Mouse (Mus musculus) MEL (cell line): ENCODE data around the gene Nkpd1. TPM values are rescaled to one million over a fixed set of nuclear protein-coding genes. Genes with fewer than 3 reads are reported as not detected.

Experiments
- DNase-seq: peaks from one replicate; pipeline ENCODE4 v3.0.0; 2011; ENCODE audit warnings: low read depth, low spot score
- H3K27ac ChIP-seq: 2 replicates; pipeline ENCODE4 v1.5.1; 2012; ENCODE audit warnings: low read depth, mild to moderate bottlenecking, control low read depth, low read length, moderate library complexity; ENCODE audit not compliant: control insufficient read depth
- H3K27me3 ChIP-seq, 2 experiments: fragments of 150-350 bp in 1 of 2; sonication (generic) in 1 of 2; 2 replicates each; pipeline ENCODE4 v1.6.1; 2012; ENCODE audit warnings: low read length in 2 of 2, mild to moderate bottlenecking in 2 of 2, improper control_type of control experiment in 1 of 2, moderate library complexity in 1 of 2; ENCODE audit not compliant: insufficient read depth in 2 of 2, control insufficient read depth in 1 of 2
- H3K36me3 ChIP-seq, 2 experiments: 2 replicates each; pipeline ENCODE4 v1.6.1; 2012 to 2014; ENCODE audit warnings: low read length in 2 of 2, improper control_type of control experiment in 1 of 2, inconsistent platforms in 1 of 2, mild to moderate bottlenecking in 1 of 2; ENCODE audit not compliant: insufficient read depth in 2 of 2, control insufficient read depth in 1 of 2
- H3K4me1 ChIP-seq, 2 experiments: fragments of 150-350 bp in 1 of 2; sonication (generic) in 1 of 2; 2 replicates each; pipeline ENCODE4 v1.6.1; 2012; ENCODE audit warnings: low read length in 2 of 2, improper control_type of control experiment in 1 of 2, mild to moderate bottlenecking in 1 of 2; ENCODE audit not compliant: insufficient read depth in 2 of 2, control insufficient read depth in 1 of 2
- H3K4me3 ChIP-seq, 2 experiments: fragments of 150-350 bp in 1 of 2; sonication (generic) in 1 of 2; 2 replicates each; pipeline ENCODE4 v1.5.1; 2012; ENCODE audit warnings: low read depth in 2 of 2, low read length in 2 of 2, mild to moderate bottlenecking in 2 of 2, moderate library complexity in 2 of 2, control low read depth in 1 of 2, improper control_type of control experiment in 1 of 2; ENCODE audit not compliant: control insufficient read depth in 1 of 2, insufficient read depth in 1 of 2
- H3K79me2 ChIP-seq: 2 replicates; pipeline ENCODE4 v1.6.1; 2012; ENCODE audit warnings: mild to moderate bottlenecking, low read length, moderate library complexity; ENCODE audit not compliant: control insufficient read depth, poor library complexity, insufficient read depth
- H3K9ac ChIP-seq: 2 replicates; pipeline ENCODE4 v1.6.1; 2012; ENCODE audit warnings: low read depth, mild to moderate bottlenecking, control low read depth, low read length, moderate library complexity; ENCODE audit not compliant: control insufficient read depth, poor library complexity, severe bottlenecking
- H3K9me3 ChIP-seq: fragments of 150-350 bp; sonication (generic); replicated peaks from 2 replicates; pipeline ENCODE4 v1.6.1; 2012; ENCODE audit warnings: mild to moderate bottlenecking, low read length, improper control_type of control experiment, moderate library complexity; ENCODE audit not compliant: insufficient read depth
- BHLHE40 ChIP-seq: IDR thresholded peaks from 2 replicates; pipeline ENCODE4 v1.6.1; 2012; ENCODE audit warnings: low read depth, mild to moderate bottlenecking, inconsistent platforms, low read length, improper control_type of control experiment, borderline replicate concordance
- CHD1 ChIP-seq: IDR thresholded peaks from 2 replicates; pipeline ENCODE4 v1.6.1; 2012; ENCODE audit warnings: low read depth, mild to moderate bottlenecking, inconsistent platforms, low read length, improper control_type of control experiment
- CTCF ChIP-seq, 3 experiments: IDR thresholded peaks in 2 of 3; conservative IDR thresholded peaks in 1 of 3; 2 replicates each; pipeline ENCODE4 v1.5.1; 2011 to 2012; ENCODE audit warnings: low read length in 3 of 3, low read depth in 2 of 3, mild to moderate bottlenecking in 2 of 3, improper control_type of control experiment in 1 of 3, inconsistent platforms in 1 of 3, mixed read lengths in 1 of 3, moderate library complexity in 1 of 3; ENCODE audit not compliant: control insufficient read depth in 1 of 3, insufficient read depth in 1 of 3, poor library complexity in 1 of 3, severe bottlenecking in 1 of 3
- E2F4 ChIP-seq: IDR thresholded peaks from 2 replicates; pipeline ENCODE4 v1.6.1; 2011; ENCODE audit warnings: low read depth, low read length, improper control_type of control experiment, borderline replicate concordance
- ELF1 ChIP-seq: IDR thresholded peaks from 2 replicates; pipeline ENCODE4 v1.6.1; 2014; ENCODE audit warnings: low read depth, mild to moderate bottlenecking, inconsistent platforms, low read length, improper control_type of control experiment, moderate library complexity
- EP300 ChIP-seq, 2 experiments: IDR thresholded peaks; 2 replicates each; pipeline ENCODE4 v1.6.1; 2011; ENCODE audit warnings: improper control_type of control experiment in 2 of 2, low read length in 2 of 2, low read depth in 1 of 2, mild to moderate bottlenecking in 1 of 2
- ETS1 ChIP-seq: IDR thresholded peaks from 2 replicates; pipeline ENCODE4 v1.6.1; 2012; ENCODE audit warnings: low read depth, mild to moderate bottlenecking, inconsistent platforms, low read length, improper control_type of control experiment, moderate library complexity
- GABPA ChIP-seq: IDR thresholded peaks from 2 replicates; pipeline ENCODE4 v1.6.1; 2012; ENCODE audit warnings: low read depth, mild to moderate bottlenecking, inconsistent platforms, low read length, improper control_type of control experiment, moderate library complexity
- GATA1 ChIP-seq: IDR thresholded peaks from 2 replicates; pipeline ENCODE4 v1.6.1; 2011; ENCODE audit warnings: low read depth, low read length, improper control_type of control experiment
- HCFC1 ChIP-seq: IDR thresholded peaks from 2 replicates; pipeline ENCODE4 v1.6.1; 2012; ENCODE audit warnings: low read depth, mild to moderate bottlenecking, inconsistent platforms, low read length, improper control_type of control experiment, moderate library complexity
- JUND ChIP-seq: IDR thresholded peaks from 2 replicates; pipeline ENCODE4 v1.6.1; 2011; ENCODE audit warnings: low read depth, mild to moderate bottlenecking, improper control_type of control experiment, low read length
- KAT2A ChIP-seq: conservative IDR thresholded peaks from 2 replicates; pipeline ENCODE4 v1.6.1; 2012; ENCODE audit warnings: low read depth, low read length, improper control_type of control experiment, inconsistent platforms
- MAFK ChIP-seq: IDR thresholded peaks from 2 replicates; pipeline ENCODE4 v1.6.1; 2011; ENCODE audit warnings: low read depth, mild to moderate bottlenecking, low read length, improper control_type of control experiment, borderline replicate concordance
- MAZ ChIP-seq: IDR thresholded peaks from 2 replicates; pipeline ENCODE4 v1.6.1; 2012; ENCODE audit warnings: low read depth, mild to moderate bottlenecking, inconsistent platforms, low read length, improper control_type of control experiment
- MEF2A ChIP-seq: IDR thresholded peaks from 2 replicates; pipeline ENCODE4 v1.6.1; 2014; ENCODE audit warnings: low read depth, mild to moderate bottlenecking, inconsistent platforms, low read length, improper control_type of control experiment; ENCODE audit not compliant: poor library complexity, insufficient replicate concordance, severe bottlenecking; ENCODE audit errors: extremely low read depth
- MXI1 ChIP-seq: IDR thresholded peaks from 2 replicates; pipeline ENCODE4 v1.6.1; 2011; ENCODE audit warnings: mild to moderate bottlenecking, low read depth, low read length, improper control_type of control experiment
- MYC ChIP-seq: IDR thresholded peaks from 2 replicates; pipeline ENCODE4 v1.6.1; 2011; ENCODE audit warnings: low read depth, mild to moderate bottlenecking, low read length, improper control_type of control experiment, moderate library complexity
- NELFE ChIP-seq: IDR thresholded peaks from 2 replicates; pipeline ENCODE4 v1.6.1; 2011; ENCODE audit warnings: low read depth, low read length, improper control_type of control experiment
- NRF1 ChIP-seq: IDR thresholded peaks from 2 replicates; pipeline ENCODE4 v1.6.1; 2014; ENCODE audit warnings: low read depth, mild to moderate bottlenecking, inconsistent platforms, low read length, improper control_type of control experiment, moderate library complexity; ENCODE audit not compliant: poor library complexity, insufficient read depth, severe bottlenecking
- POLR2A ChIP-seq, 2 experiments: IDR thresholded peaks; 2 replicates each; pipeline ENCODE4 v1.6.1; 2011 to 2012; ENCODE audit warnings: low read length in 2 of 2, mild to moderate bottlenecking in 2 of 2, control low read depth in 1 of 2, improper control_type of control experiment in 1 of 2, low read depth in 1 of 2, moderate library complexity in 1 of 2; ENCODE audit not compliant: control insufficient read depth in 1 of 2, insufficient read depth in 1 of 2, poor library complexity in 1 of 2
- POLR2AphosphoS2 ChIP-seq: IDR thresholded peaks from 2 replicates; pipeline ENCODE4 v1.6.1; 2011; ENCODE audit warnings: low read length, improper control_type of control experiment
- POLR2AphosphoS5 ChIP-seq: IDR thresholded peaks from 2 replicates; pipeline ENCODE4 v1.6.1; 2012; ENCODE audit warnings: low read depth, borderline replicate concordance, mild to moderate bottlenecking, inconsistent platforms, low read length, moderate library complexity, mixed read lengths
- RAD21 ChIP-seq: IDR thresholded peaks from 2 replicates; pipeline ENCODE4 v1.6.1; 2011; ENCODE audit warnings: mild to moderate bottlenecking, low read depth, low read length, improper control_type of control experiment
- RCOR1 ChIP-seq: IDR thresholded peaks from 2 replicates; pipeline ENCODE4 v1.6.1; 2012; ENCODE audit warnings: low read depth, mild to moderate bottlenecking, inconsistent platforms, low read length, improper control_type of control experiment
- SIN3A ChIP-seq: IDR thresholded peaks from 2 replicates; pipeline ENCODE4 v1.6.1; 2012; ENCODE audit warnings: low read length, improper control_type of control experiment, inconsistent platforms
- SMC3 ChIP-seq: IDR thresholded peaks from 2 replicates; pipeline ENCODE4 v1.6.1; 2011; ENCODE audit warnings: low read depth, low read length, improper control_type of control experiment
- TAL1 ChIP-seq: IDR thresholded peaks from 2 replicates; pipeline ENCODE4 v1.6.1; 2012; ENCODE audit warnings: mild to moderate bottlenecking, inconsistent platforms, low read length, moderate library complexity, mixed read lengths
- TBP ChIP-seq: IDR thresholded peaks from 2 replicates; pipeline ENCODE4 v1.8.0; 2011; ENCODE audit warnings: low read depth, low read length, improper control_type of control experiment
- UBTF ChIP-seq: IDR thresholded peaks from 2 replicates; pipeline ENCODE4 v1.6.1; 2012; ENCODE audit warnings: low read depth, mild to moderate bottlenecking, inconsistent platforms, low read length, improper control_type of control experiment, moderate library complexity, borderline replicate concordance; ENCODE audit not compliant: insufficient read depth
- USF2 ChIP-seq, 2 experiments: IDR thresholded peaks; 2 replicates each; pipeline ENCODE4 v1.6.1; 2011 to 2012; ENCODE audit warnings: improper control_type of control experiment in 2 of 2, low read length in 2 of 2, borderline replicate concordance in 1 of 2, inconsistent platforms in 1 of 2, low read depth in 1 of 2, mild to moderate bottlenecking in 1 of 2; ENCODE audit not compliant: insufficient read depth in 1 of 2
- ZC3H11A ChIP-seq: IDR thresholded peaks from 2 replicates; pipeline ENCODE4 v1.6.1; 2012; ENCODE audit warnings: low read depth, mild to moderate bottlenecking, inconsistent platforms, low read length, improper control_type of control experiment
- ZKSCAN1 ChIP-seq: IDR thresholded peaks from 2 replicates; pipeline ENCODE4 v1.6.1; 2012; ENCODE audit warnings: low read depth, mild to moderate bottlenecking, inconsistent platforms, low read length, improper control_type of control experiment, moderate library complexity
- ZMIZ1 ChIP-seq: IDR thresholded peaks from 2 replicates; pipeline ENCODE4 v1.6.1; 2012; ENCODE audit warnings: low read depth, mild to moderate bottlenecking, inconsistent platforms, low read length, improper control_type of control experiment, moderate library complexity
- ZNF384 ChIP-seq: IDR thresholded peaks from 2 replicates; pipeline ENCODE4 v1.6.1; 2012; ENCODE audit warnings: low read depth, mild to moderate bottlenecking, inconsistent platforms, low read length, improper control_type of control experiment
- polyA plus RNA-seq, 2 experiments: library from polyadenylated mRNA; stranded (reverse) in 1 of 2; unstranded in 1 of 2; fragments of >175 nt in 1 of 2; fragments of >200 nt in 1 of 2; gene quantifications; 2 replicates each; pipeline versions ENCODE4 v1.2.1 to v1.2.4; 2012; ENCODE audit warnings: low replicate concordance in 2 of 2, low read depth in 1 of 2; ENCODE audit not compliant: insufficient read length in 2 of 2, insufficient read depth in 1 of 2, missing spikeins in 1 of 2
- total RNA-seq: library from RNA; depleted of rRNA; stranded (reverse); fragments of 300-350 nt; gene quantifications from 2 replicates; pipeline ENCODE4 v1.2.3, GENCODE M21; 2012

Gene Nkpd1
- total and polyA plus RNA-seq, 3 experiments = 0.33 to 0.35 TPM; not detected in 1

DNA sequence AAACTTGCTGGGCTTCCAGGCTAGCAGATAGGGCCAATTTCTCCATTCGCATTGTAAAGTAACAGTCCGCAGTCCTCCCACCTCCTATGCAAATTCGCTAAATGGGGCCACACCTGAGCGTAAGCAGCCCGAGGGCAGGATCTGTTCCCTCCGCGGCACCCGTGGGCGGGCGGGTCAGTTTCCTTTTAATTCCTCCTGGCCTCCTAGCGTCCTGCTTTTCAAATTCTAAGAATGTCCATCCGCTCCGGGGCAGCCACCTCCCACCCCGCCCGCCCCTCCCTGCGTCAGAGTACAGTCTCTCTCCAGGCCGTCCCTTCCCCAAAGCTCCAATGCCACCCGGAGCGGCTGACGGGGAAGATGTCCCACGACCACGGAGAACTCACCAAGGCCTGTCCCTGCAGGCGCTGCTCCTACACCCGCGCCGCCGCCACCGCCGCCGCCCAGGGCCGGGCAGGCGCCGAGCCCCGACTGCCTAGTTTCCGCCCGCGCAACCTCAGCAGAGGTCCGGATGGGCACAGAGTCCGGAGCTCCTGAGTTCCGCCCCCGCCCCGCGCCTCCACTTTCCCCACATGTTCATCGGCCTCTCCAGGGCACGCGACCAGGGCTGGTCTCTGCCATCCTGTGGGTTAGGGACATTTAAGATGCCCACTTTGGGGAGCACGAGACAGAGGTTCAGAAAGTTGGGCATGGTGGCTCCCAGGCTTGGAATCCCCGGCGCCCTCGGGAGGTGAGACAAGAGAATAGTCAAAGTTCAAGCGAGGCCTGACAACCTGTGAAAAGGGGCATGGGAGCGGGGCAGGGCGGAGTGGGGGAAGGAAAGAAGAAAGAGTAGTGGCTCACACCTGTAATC is 55.5 kb downstream of the Nkpd1 start:
- Histone ChIP-seq H3K36me3 (peaks cover 0 to 19% of the 10 kb centered on the region in 2 experiments; a peak in 3 of 4 replicates), H3K9me3 (no peaks in the 10 kb centered on the region), H3K9ac (peak overlapping the region; percentile 86), H3K27me3 (no peaks in the 10 kb centered on the region), H3K79me2 (peaks cover 38% of the 10 kb centered on the region), H3K27ac (peak overlapping the region; percentile 65), H3K4me1 (peaks cover 2 to 10% of the 10 kb centered on the region in 2 experiments; a peak in 3 of 4 replicates), H3K4me3 (peak overlapping the region; percentile 82 to 93)
- DNase-seq = peak; percentile 91
- TF ChIP-seq TBP (peak; percentile 75), MAZ (peak; percentile 85), CTCF (IDR thresholded peaks at IDR 0.05 in 2 of 3, conservative IDR thresholded peaks at IDR 0.05 in 1 of 3; ENCODE audit: control insufficient read depth in 1 of 3, insufficient read depth in 1 of 3, low read depth in 2 of 3, low read length in 3 of 3, poor library complexity in 1 of 3, severe bottlenecking in 1 of 3) (peak in 1 of 3 experiments; percentile 8; a peak in 1 of 6 replicates), ZC3H11A (no peak), ETS1 (no peak; the same call in 1 of the 2 replicates), EP300 (IDR thresholded peaks at IDR 0.05; ENCODE audit: low read depth in 1 of 2, low read length in 2 of 2) (0 out of 4 replicates have a peak, but pooled peaks of 1 of the 2 experiments have one; percentile 23), NELFE (peak; percentile 87), TAL1 (no peak), ELF1 (peak; percentile 59), NRF1 (peak; percentile 57; the same call in 1 of the 2 replicates), POLR2AphosphoS5 (no peak), MAFK (no peak), ZKSCAN1 (no peak), SIN3A (peak; percentile 87), ZMIZ1 (peak; percentile 90), JUND (no peak), POLR2AphosphoS2 (peak; percentile 83), MXI1 (peak; percentile 86), KAT2A (peak; percentile 59; the same call in 1 of the 2 replicates), ZNF384 (no peak), MEF2A (no peak), GATA1 (no peak), UBTF (no peak), HCFC1 (peak; percentile 89), RCOR1 (peak; percentile 16; the same call in 1 of the 2 replicates), MYC (no peak), SMC3 (no peak; the same call in 1 of the 2 replicates), BHLHE40 (peak; percentile 79; the same call in 1 of the 2 replicates), GABPA (0 out of 2 replicates have a peak, but pooled peaks have one; percentile 10), RAD21 (no peak), E2F4 (no peak), CHD1 (no peak), USF2 (IDR thresholded peaks at IDR 0.05; ENCODE audit: borderline replicate concordance in 1 of 2, insufficient read depth in 1 of 2, low read depth in 1 of 2, low read length in 2 of 2) (no peak), POLR2A (IDR thresholded peaks at IDR 0.05; ENCODE audit: control insufficient read depth in 1 of 2, insufficient read depth in 1 of 2, low read depth in 1 of 2, low read length in 2 of 2, poor library complexity in 1 of 2) (peak; percentile 78 to 89; a peak in 3 of 4 replicates)
